Mouse (Mus musculus): ENCODE results near the gene Arid4a. TPM values are rescaled to one million over a fixed set of nuclear protein-coding genes. Genes with fewer than 3 reads are reported as not detected.
A peak's percentile ranks its signal among the peaks of the same experiment; 100 is the strongest.
"Not testable (repeated sequence)": the region's sequence is repeated elsewhere in the genome, so short reads cannot be mapped to it uniquely, and the experiment has no call there.

Arid4a gene
- polyA plus RNA-seq, 1 experiment from 2014 or later = 41.2 TPM

DNA sequence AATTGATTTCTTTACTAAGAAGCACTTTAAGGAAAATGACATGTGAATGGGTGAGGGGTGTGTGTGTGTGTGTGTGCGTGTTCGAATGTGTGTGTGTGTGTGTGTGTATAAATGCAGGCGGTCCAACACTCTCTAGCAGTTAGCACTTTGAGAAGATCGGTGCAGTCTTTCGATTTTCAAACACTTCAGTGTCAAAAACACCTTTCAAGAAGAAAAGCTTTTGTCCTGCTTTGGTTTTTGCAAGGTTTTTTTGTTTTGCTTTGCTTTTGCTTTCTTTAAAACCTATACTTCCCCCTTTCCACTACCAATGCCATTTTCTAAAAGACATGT, 1.4 kb downstream of the Arid4a start:
- peak overlapping the region; percentile 86 for H3K4me2 ChIP-seq
- H3K27ac ChIP-seq = peak overlapping the region; percentile 93; the same call in 1 of the 2 replicates
- peaks cover 25% of the 10 kb centered on the region for H3K4me1 ChIP-seq (replicated peaks)
- H3K27me3 ChIP-seq = no peaks in the 10 kb centered on the region
- H3K9me3 ChIP-seq = no peaks in the 10 kb centered on the region
- peak overlapping the region; percentile 89 for H3K9ac ChIP-seq
- 16% methylated on average over 5 of the region's 5 CpGs for WGBS
- no peak for ATAC-seq (ENCODE audit: low FRiP score)
- peak overlapping the region; percentile 98 for H3K4me3 ChIP-seq
- peaks cover 30% of the 10 kb centered on the region for H3K36me3 ChIP-seq

DNA sequence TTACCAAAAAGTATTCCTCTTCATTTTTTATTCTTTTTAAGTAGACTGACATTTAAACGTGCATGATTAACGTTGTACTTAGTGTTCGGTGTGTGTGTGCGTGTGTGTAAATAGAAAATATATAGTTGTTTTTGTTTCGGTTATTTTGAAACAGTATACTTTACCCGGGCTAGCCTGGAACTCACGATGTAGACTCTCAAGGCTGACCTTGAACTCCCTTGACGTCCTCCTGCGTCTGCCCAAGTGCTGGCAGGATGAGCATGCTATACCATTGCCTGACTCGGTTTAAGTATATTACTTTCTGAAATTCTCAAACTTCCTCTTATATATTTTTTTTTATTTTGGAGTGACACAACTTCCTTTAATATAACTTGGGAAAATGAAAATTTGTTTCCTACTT, 2.0 kb downstream of the Arid4a start:
- Histone ChIP-seq H3K9me3 (no peaks in the 10 kb centered on the region), H3K4me2 (peak overlapping the region; percentile 86), H3K27me3 (no peaks in the 10 kb centered on the region), H3K4me3 (no peak overlapping the region), H3K4me1 (replicated peaks) (peaks cover 21% of the 10 kb centered on the region), H3K9ac (no peak overlapping the region), H3K36me3 (peaks cover 32% of the 10 kb centered on the region), H3K27ac (no peak overlapping the region)
- ATAC-seq (ENCODE audit: low FRiP score) = no peak
- 85% methylated on average over 10 of the region's 10 CpGs for WGBS

DNA sequence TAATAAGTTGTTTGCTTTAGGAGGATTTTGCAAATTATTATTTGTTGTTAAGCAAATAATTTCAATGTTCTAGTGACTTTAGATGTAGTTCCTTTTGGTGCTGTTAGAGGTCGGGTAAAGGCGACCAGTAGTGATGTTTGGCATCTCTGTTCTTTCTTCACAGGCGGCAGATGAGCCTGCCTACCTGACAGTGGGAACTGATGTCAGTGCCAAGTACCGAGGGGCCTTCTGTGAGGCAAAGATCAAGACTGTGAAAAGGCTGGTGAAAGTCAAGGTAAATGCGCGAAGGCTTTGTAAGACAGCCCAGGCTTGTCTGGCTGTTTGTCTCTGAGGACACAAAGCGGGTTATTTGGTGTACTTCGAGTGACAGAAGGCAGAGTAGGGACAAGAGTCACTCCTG, 3.4 kb downstream of the Arid4a start:
- no peaks in the 10 kb centered on the region for H3K27me3 ChIP-seq
- peaks cover 10% of the 10 kb centered on the region for H3K4me1 ChIP-seq (replicated peaks)
- no peak overlapping the region; the same call in 1 of the 2 replicates for H3K9ac ChIP-seq
- ATAC-seq (ENCODE audit: low FRiP score) = no peak
- H3K4me2 ChIP-seq = no peak overlapping the region
- peaks cover 41% of the 10 kb centered on the region for H3K36me3 ChIP-seq
- no peak overlapping the region for H3K4me3 ChIP-seq
- H3K27ac ChIP-seq = no peak overlapping the region
- 89% methylated on average over 8 of the region's 8 CpGs for WGBS
- no peaks in the 10 kb centered on the region for H3K9me3 ChIP-seq

- Histone ChIP-seq H3K27ac (no peak overlapping the region), H3K27me3 (no peaks in the 10 kb centered on the region), H3K36me3 (peaks cover 84% of the 10 kb centered on the region), H3K9me3 (no peaks in the 10 kb centered on the region), H3K4me2 (no peak overlapping the region), H3K4me3 (no peak overlapping the region), H3K4me1 (replicated peaks) (no peaks in the 10 kb centered on the region), H3K9ac (no peak overlapping the region)
- ATAC-seq (ENCODE audit: low FRiP score) = no peak
- 96% methylated on average over 10 of the region's 10 CpGs for WGBS
These were observed 8.6 kb downstream of the Arid4a start for GRCm38 (mm10) chr12:71024411-71024810.

DNA sequence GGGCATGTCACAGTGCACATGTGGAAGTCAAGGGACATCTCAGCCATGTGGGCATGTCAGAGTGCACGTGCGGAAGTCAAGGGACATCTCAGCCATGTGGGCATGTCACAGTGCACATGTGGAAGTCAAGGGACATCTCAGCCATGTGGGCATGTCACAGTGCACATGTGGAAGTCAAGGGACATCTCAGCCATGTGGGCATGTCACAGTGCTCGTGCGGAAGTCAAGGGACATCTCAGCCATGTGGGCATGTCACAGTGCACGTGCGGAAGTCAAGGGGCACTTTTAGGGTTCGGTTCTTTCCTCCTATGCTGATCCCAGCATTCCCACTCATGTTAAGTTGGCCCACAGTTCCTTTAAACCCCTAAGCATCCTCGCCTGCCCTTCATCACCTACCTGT, 12.5 kb downstream of the Arid4a start:
- H3K9me3 ChIP-seq; H3K4me3 ChIP-seq; H3K4me2 ChIP-seq; ATAC-seq (ENCODE audit: low FRiP score); H3K9ac ChIP-seq; H3K27me3 ChIP-seq; H3K4me1 ChIP-seq (replicated peaks); H3K27ac ChIP-seq: not testable (repeated sequence)
- peaks cover 70% of the 10 kb centered on the region for H3K36me3 ChIP-seq
- 95% methylated on average over 8 of the region's 8 CpGs for WGBS

DNA sequence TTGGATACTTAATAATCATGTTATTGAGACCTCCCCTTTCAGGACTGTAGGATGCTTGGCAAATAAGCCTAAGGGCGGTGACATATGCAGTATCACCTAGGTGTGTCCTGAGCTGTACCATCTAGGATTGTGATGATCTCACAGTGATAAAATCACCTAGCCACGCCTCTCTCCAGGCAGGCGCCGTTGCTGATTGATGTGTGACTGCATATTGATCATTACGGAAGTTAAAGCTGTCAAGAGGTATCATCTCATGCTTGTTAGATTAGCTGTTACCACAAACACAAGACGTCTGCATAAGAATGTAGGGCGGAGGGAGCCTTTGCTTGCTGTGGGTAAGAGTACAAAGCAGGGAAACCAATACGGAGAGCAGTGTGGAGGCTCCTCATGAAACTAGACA, 14.5 kb downstream of the Arid4a start:
- H3K4me2 ChIP-seq = no peak overlapping the region
- H3K4me1 ChIP-seq (replicated peaks) = no peaks in the 10 kb centered on the region
- H3K9me3 ChIP-seq = no peaks in the 10 kb centered on the region
- H3K27ac ChIP-seq = no peak overlapping the region
- 89% methylated on average over 8 of the region's 8 CpGs for WGBS
- H3K9ac ChIP-seq = no peak overlapping the region
- peaks cover 51% of the 10 kb centered on the region for H3K36me3 ChIP-seq
- H3K27me3 ChIP-seq = no peaks in the 10 kb centered on the region
- ATAC-seq (ENCODE audit: low FRiP score) = no peak
- H3K4me3 ChIP-seq = no peak overlapping the region

- WGBS = 93% methylated on average over 5 of the region's 5 CpGs
These were observed 14.9 kb downstream of the Arid4a start for GRCm38 (mm10) chr12:71030722-71031121.

DNA sequence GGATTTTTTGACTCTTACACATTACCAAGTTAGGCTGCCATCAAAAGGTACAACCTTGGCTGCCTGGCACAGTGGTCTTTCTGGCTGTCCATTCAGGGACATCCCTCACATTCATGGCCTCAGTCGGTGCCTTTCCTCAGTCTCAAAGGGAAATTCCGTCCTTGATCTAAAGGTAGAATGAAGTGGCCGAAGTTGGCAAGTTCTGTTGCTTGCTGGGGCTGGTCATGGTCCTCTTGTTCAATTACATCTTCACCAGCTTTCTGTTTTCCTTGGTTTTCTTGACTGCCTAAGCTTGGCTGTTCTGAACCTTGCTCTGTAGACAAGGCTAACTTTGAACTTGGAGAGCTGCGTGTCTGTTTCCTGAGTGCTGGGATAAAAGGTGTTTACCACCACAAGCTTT, 20.0 kb downstream of the Arid4a start:
- Histone ChIP-seq H3K9me3 (no peaks in the 10 kb centered on the region), H3K4me1 (replicated peaks) (no peaks in the 10 kb centered on the region), H3K4me3 (no peak overlapping the region), H3K27me3 (no peaks in the 10 kb centered on the region), H3K4me2 (no peak overlapping the region), H3K9ac (no peak overlapping the region), H3K36me3 (peaks cover 35% of the 10 kb centered on the region), H3K27ac (no peak overlapping the region)
- 92% methylated on average over 4 of the region's 4 CpGs for WGBS
- ATAC-seq (ENCODE audit: low FRiP score) = no peak

More at GRCm38 (mm10) chr12:71030722-71031121, 14.9 kb downstream of the Arid4a start:
- H3K36me3 ChIP-seq = peaks cover 46% of the 10 kb centered on the region
- H3K4me2 ChIP-seq = no peak overlapping the region
- ATAC-seq (ENCODE audit: low FRiP score) = no peak
- no peaks in the 10 kb centered on the region for H3K27me3 ChIP-seq
- H3K9ac ChIP-seq = no peak overlapping the region
- no peaks in the 10 kb centered on the region for H3K9me3 ChIP-seq
- no peak overlapping the region for H3K27ac ChIP-seq
- H3K4me3 ChIP-seq = no peak overlapping the region
- H3K4me1 ChIP-seq (replicated peaks) = no peaks in the 10 kb centered on the region

GRCm38 (mm10) chr12:71036729-71037404, 21.1 kb downstream of the Arid4a start:
- Histone ChIP-seq H3K9me3 (no peaks in the 10 kb centered on the region), H3K36me3 (peaks cover 45% of the 10 kb centered on the region), H3K27me3 (no peaks in the 10 kb centered on the region), H3K9ac (no peak overlapping the region), H3K4me3 (no peak overlapping the region), H3K4me1 (replicated peaks) (no peaks in the 10 kb centered on the region), H3K27ac (no peak overlapping the region), H3K4me2 (no peak overlapping the region)
- 93% methylated on average over 12 of the region's 12 CpGs for WGBS
- no peak for ATAC-seq (ENCODE audit: low FRiP score)

DNA sequence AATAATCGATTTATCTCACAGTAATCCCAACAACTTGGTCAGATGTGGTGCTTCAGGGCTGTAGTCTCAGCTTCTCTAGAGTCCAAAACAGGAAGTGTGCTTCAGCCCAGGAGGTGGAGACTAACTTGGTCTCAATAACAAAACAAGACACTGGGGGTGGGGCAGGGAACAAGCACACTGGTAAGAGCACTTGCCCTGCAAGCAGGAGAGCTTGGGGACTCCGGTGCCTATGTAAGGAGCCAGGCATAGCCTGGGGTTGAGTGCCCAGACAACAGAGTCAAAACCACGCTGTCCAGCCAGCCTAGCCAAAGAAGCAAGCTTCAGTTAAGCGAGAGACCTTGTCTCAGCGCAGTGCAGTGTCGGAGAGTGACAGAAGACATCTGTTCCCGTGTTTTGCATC, 24.7 kb downstream of the Arid4a start:
- Histone ChIP-seq H3K4me2 (no peak overlapping the region), H3K9me3 (no peaks in the 10 kb centered on the region), H3K27me3 (no peaks in the 10 kb centered on the region), H3K4me1 (replicated peaks) (no peaks in the 10 kb centered on the region), H3K27ac (no peak overlapping the region), H3K4me3 (no peak overlapping the region), H3K36me3 (peaks cover 57% of the 10 kb centered on the region), H3K9ac (no peak overlapping the region)
- WGBS = 95% methylated on average over 7 of the region's 7 CpGs
- ATAC-seq (ENCODE audit: low FRiP score) = no peak

GRCm38 (mm10) chr12:71042451-71042850, 26.7 kb downstream of the Arid4a start:
- peaks cover 6% of the 10 kb centered on the region for H3K4me1 ChIP-seq (replicated peaks)
- peaks cover 59% of the 10 kb centered on the region for H3K36me3 ChIP-seq
- no peak overlapping the region for H3K27ac ChIP-seq
- H3K4me3 ChIP-seq = no peak overlapping the region
- WGBS = 95% methylated on average over 1 of the region's 1 CpGs
- no peak overlapping the region for H3K4me2 ChIP-seq
- H3K27me3 ChIP-seq = no peaks in the 10 kb centered on the region
- no peak overlapping the region for H3K9ac ChIP-seq
- no peaks in the 10 kb centered on the region for H3K9me3 ChIP-seq
- ATAC-seq (ENCODE audit: low FRiP score) = no peak

GRCm38 (mm10) chr12:71043571-71043970, 27.8 kb downstream of the Arid4a start:
- no peak overlapping the region for H3K4me3 ChIP-seq
- no peak for ATAC-seq (ENCODE audit: low FRiP score)
- no peak overlapping the region for H3K9ac ChIP-seq
- no peaks in the 10 kb centered on the region for H3K27me3 ChIP-seq
- H3K4me2 ChIP-seq = no peak overlapping the region
- no peaks in the 10 kb centered on the region for H3K9me3 ChIP-seq
- peaks cover 11% of the 10 kb centered on the region for H3K4me1 ChIP-seq (replicated peaks)
- H3K27ac ChIP-seq = no peak overlapping the region
- peaks cover 51% of the 10 kb centered on the region for H3K36me3 ChIP-seq
- WGBS = 86% methylated on average over 3 of the region's 3 CpGs

- 95% methylated on average over 2 of the region's 2 CpGs for WGBS
- H3K4me2 ChIP-seq = no peak overlapping the region
- H3K4me1 ChIP-seq (replicated peaks) = peaks cover 15% of the 10 kb centered on the region
- no peaks in the 10 kb centered on the region for H3K27me3 ChIP-seq
- H3K9me3 ChIP-seq = no peaks in the 10 kb centered on the region
- H3K36me3 ChIP-seq = peaks cover 47% of the 10 kb centered on the region
- no peak overlapping the region for H3K4me3 ChIP-seq
- H3K27ac ChIP-seq = no peak overlapping the region; the same call in 1 of the 2 replicates
- ATAC-seq (ENCODE audit: low FRiP score) = no peak
- no peak overlapping the region for H3K9ac ChIP-seq
These were observed 28.7 kb downstream of the Arid4a start for GRCm38 (mm10) chr12:71044488-71044887.

Measured in hindbrain, embryonic 13.5 days (tissue).